Mouse (Mus musculus): ENCODE measurements around the gene Sec63. TPM values are rescaled to one million over a fixed set of nuclear protein-coding genes. Genes with fewer than 3 reads are reported as not detected.

Sec63 gene
- polyA plus RNA-seq, 1 experiment from 2014 or later, result 31.5 TPM

- no peak overlapping the region for H3K9ac ChIP-seq
- no peak for ATAC-seq (ENCODE audit: low FRiP score)
- peaks cover 3% of the 10 kb centered on the region; the same call in 1 of the 2 replicates for H3K27me3 ChIP-seq
- WGBS, result 34% methylated on average over 5 of the region's 5 CpGs
- no peaks in the 10 kb centered on the region for H3K9me3 ChIP-seq (replicated peaks)
- H3K4me2 ChIP-seq (replicated peaks), result no peak overlapping the region
- H3K4me3 ChIP-seq, result no peak overlapping the region
- peaks cover 18% of the 10 kb centered on the region for H3K4me1 ChIP-seq
- H3K36me3 ChIP-seq, result no peaks in the 10 kb centered on the region
- H3K27ac ChIP-seq, result peak overlapping the region; percentile 6; the same call in 1 of the 2 replicates
Measured at GRCm38 (mm10) chr10:42855250-42855649, 94.0 kb downstream of the Sec63 start.

GRCm38 (mm10) chr10:42856574-42856973 lies 95.3 kb downstream of the Sec63 start:
- Histone ChIP-seq H3K4me2 (replicated peaks) (no peak overlapping the region), H3K36me3 (no peaks in the 10 kb centered on the region), H3K4me3 (no peak overlapping the region), H3K9ac (no peak overlapping the region), H3K27me3 (no peaks in the 10 kb centered on the region), H3K4me1 (peaks cover 27% of the 10 kb centered on the region), H3K9me3 (replicated peaks) (no peaks in the 10 kb centered on the region), H3K27ac (no peak overlapping the region)
- WGBS, result 96% methylated on average over 9 of the region's 9 CpGs
- ATAC-seq (ENCODE audit: low FRiP score), result no peak

GRCm38 (mm10) chr10:42857021-42857420 lies 95.7 kb downstream of the Sec63 start:
- Histone ChIP-seq H3K4me2 (replicated peaks) (no peak overlapping the region), H3K9me3 (replicated peaks) (no peaks in the 10 kb centered on the region), H3K36me3 (no peaks in the 10 kb centered on the region), H3K27me3 (no peaks in the 10 kb centered on the region), H3K4me1 (peaks cover 27% of the 10 kb centered on the region), H3K9ac (no peak overlapping the region), H3K4me3 (no peak overlapping the region), H3K27ac (no peak overlapping the region)
- WGBS, result 96% methylated on average over 2 of the region's 2 CpGs
- no peak for ATAC-seq (ENCODE audit: low FRiP score)

GRCm38 (mm10) chr10:42859781-42860158 lies 98.5 kb downstream of the Sec63 start:
- Histone ChIP-seq H3K27ac (peak overlapping the region; percentile 87), H3K9ac (no peak overlapping the region), H3K27me3 (no peaks in the 10 kb centered on the region; the same call in 1 of the 2 replicates), H3K4me3 (no peak overlapping the region), H3K4me2 (replicated peaks) (peak overlapping the region; percentile 52), H3K36me3 (no peaks in the 10 kb centered on the region), H3K9me3 (replicated peaks) (no peaks in the 10 kb centered on the region), H3K4me1 (peaks cover 43% of the 10 kb centered on the region)
- ATAC-seq (ENCODE audit: low FRiP score), result peak; percentile 27
- WGBS, result 43% methylated on average over 2 of the region's 2 CpGs

GRCm38 (mm10) chr10:42860159-42860911 lies 99.0 kb downstream of the Sec63 start, which contains the start of gene Scml4:
TSS of gene Scml4 (plus strand) at chr10:42860370.
- H3K27me3 ChIP-seq, result no peaks in the 10 kb centered on the region; the same call in 1 of the 2 replicates
- 35% methylated on average over 17 of the region's 17 CpGs for WGBS
- no peaks in the 10 kb centered on the region for H3K9me3 ChIP-seq (replicated peaks)
- H3K4me3 ChIP-seq, result peak within 1 kb of the TSS; percentile 29
- peak within 1 kb of the TSS; percentile 52 for H3K4me2 ChIP-seq (replicated peaks)
- H3K4me1 ChIP-seq, result peaks cover 43% of the 10 kb centered on the region
- H3K36me3 ChIP-seq, result no peaks in the 10 kb centered on the region
- H3K9ac ChIP-seq, result peak within 1 kb of the TSS; percentile 32; the same call in 1 of the 2 replicates
- peak; percentile 92 for ATAC-seq (ENCODE audit: low FRiP score)
- H3K27ac ChIP-seq, result peak within 1 kb of the TSS; percentile 87

- H3K4me3 ChIP-seq, result no peak overlapping the region
- no peak overlapping the region for H3K27ac ChIP-seq
- 62% methylated on average over 7 of the region's 7 CpGs for WGBS
- no peak overlapping the region for H3K9ac ChIP-seq
- no peaks in the 10 kb centered on the region; the same call in 1 of the 2 replicates for H3K27me3 ChIP-seq
- peaks cover 39% of the 10 kb centered on the region for H3K4me1 ChIP-seq
- no peak for ATAC-seq (ENCODE audit: low FRiP score)
- H3K36me3 ChIP-seq, result no peaks in the 10 kb centered on the region
- H3K9me3 ChIP-seq (replicated peaks), result no peaks in the 10 kb centered on the region
- 0 out of 2 replicates have a peak overlapping the region, but pooled peaks have one; percentile 2 for H3K4me2 ChIP-seq (replicated peaks)
Measured at GRCm38 (mm10) chr10:42861446-42861845, 100.2 kb downstream of the Sec63 start.

- Histone ChIP-seq H3K4me3 (no peak overlapping the region), H3K27ac (no peak overlapping the region), H3K9ac (no peak overlapping the region), H3K36me3 (no peaks in the 10 kb centered on the region), H3K4me2 (replicated peaks) (no peak overlapping the region), H3K27me3 (no peaks in the 10 kb centered on the region; the same call in 1 of the 2 replicates), H3K9me3 (replicated peaks) (no peaks in the 10 kb centered on the region), H3K4me1 (peaks cover 39% of the 10 kb centered on the region)
- WGBS, result 67% methylated on average over 13 of the region's 13 CpGs
- ATAC-seq (ENCODE audit: low FRiP score), result no peak
Measured at GRCm38 (mm10) chr10:42862102-42862740, 100.9 kb downstream of the Sec63 start.

- WGBS, result 84% methylated on average over 4 of the region's 4 CpGs
- Histone ChIP-seq H3K9me3 (replicated peaks) (no peaks in the 10 kb centered on the region), H3K9ac (no peak overlapping the region), H3K4me2 (replicated peaks) (no peak overlapping the region), H3K27me3 (no peaks in the 10 kb centered on the region; the same call in 1 of the 2 replicates), H3K36me3 (no peaks in the 10 kb centered on the region), H3K27ac (no peak overlapping the region), H3K4me3 (no peak overlapping the region), H3K4me1 (peaks cover 39% of the 10 kb centered on the region)
- ATAC-seq (ENCODE audit: low FRiP score), result no peak
Measured at GRCm38 (mm10) chr10:42862806-42863205, 101.5 kb downstream of the Sec63 start.

GRCm38 (mm10) chr10:42863621-42864391 lies 102.5 kb downstream of the Sec63 start:
- Histone ChIP-seq H3K4me2 (replicated peaks) (peak overlapping the region; percentile 50), H3K9me3 (replicated peaks) (no peaks in the 10 kb centered on the region), H3K36me3 (no peaks in the 10 kb centered on the region), H3K27me3 (no peaks in the 10 kb centered on the region; the same call in 1 of the 2 replicates), H3K9ac (peak overlapping the region; percentile 35; the same call in 1 of the 2 replicates), H3K4me3 (peak overlapping the region; percentile 11), H3K27ac (0 out of 2 replicates have a peak overlapping the region, but pooled peaks have one; percentile 44), H3K4me1 (peaks cover 39% of the 10 kb centered on the region)
- ATAC-seq (ENCODE audit: low FRiP score), result 0 out of 2 replicates have a peak, but pooled peaks have one; percentile 20
- WGBS, result 52% methylated on average over 31 of the region's 31 CpGs

GRCm38 (mm10) chr10:42864696-42865095 lies 103.4 kb downstream of the Sec63 start:
- no peaks in the 10 kb centered on the region; the same call in 1 of the 2 replicates for H3K27me3 ChIP-seq
- no peak overlapping the region for H3K4me2 ChIP-seq (replicated peaks)
- H3K9ac ChIP-seq, result no peak overlapping the region
- no peaks in the 10 kb centered on the region for H3K9me3 ChIP-seq (replicated peaks)
- 47% methylated on average over 5 of the region's 5 CpGs for WGBS
- no peaks in the 10 kb centered on the region for H3K36me3 ChIP-seq
- peaks cover 37% of the 10 kb centered on the region for H3K4me1 ChIP-seq
- peak overlapping the region; percentile 44; the same call in 1 of the 2 replicates for H3K27ac ChIP-seq
- no peak for ATAC-seq (ENCODE audit: low FRiP score)
- H3K4me3 ChIP-seq, result no peak overlapping the region

GRCm38 (mm10) chr10:42868416-42868815 lies 107.1 kb downstream of the Sec63 start:
- H3K9ac ChIP-seq, result no peak overlapping the region
- WGBS, result 88% methylated on average over 9 of the region's 9 CpGs
- no peaks in the 10 kb centered on the region for H3K36me3 ChIP-seq
- no peaks in the 10 kb centered on the region for H3K9me3 ChIP-seq (replicated peaks)
- no peak overlapping the region for H3K4me2 ChIP-seq (replicated peaks)
- no peak for ATAC-seq (ENCODE audit: low FRiP score)
- peaks cover 22% of the 10 kb centered on the region for H3K4me1 ChIP-seq
- H3K4me3 ChIP-seq, result no peak overlapping the region
- H3K27me3 ChIP-seq, result no peaks in the 10 kb centered on the region; the same call in 1 of the 2 replicates
- H3K27ac ChIP-seq, result no peak overlapping the region

GRCm38 (mm10) chr10:42869467-42869866 lies 108.2 kb downstream of the Sec63 start:
- no peaks in the 10 kb centered on the region for H3K36me3 ChIP-seq
- no peak for ATAC-seq (ENCODE audit: low FRiP score)
- no peak overlapping the region for H3K4me2 ChIP-seq (replicated peaks)
- no peaks in the 10 kb centered on the region for H3K9me3 ChIP-seq (replicated peaks)
- no peak overlapping the region for H3K27ac ChIP-seq
- H3K4me3 ChIP-seq, result no peak overlapping the region
- H3K27me3 ChIP-seq, result no peaks in the 10 kb centered on the region; the same call in 1 of the 2 replicates
- no peak overlapping the region for H3K9ac ChIP-seq
- H3K4me1 ChIP-seq, result peaks cover 11% of the 10 kb centered on the region
- 80% methylated on average over 6 of the region's 6 CpGs for WGBS

Measured in hindbrain, embryonic 12.5 days (tissue).